Comparison of ENCODE assay signal across 10 mouse cellular contexts in genomic region chr9:21754516-21755321, GRCm38 (mm10). TPM values are rescaled to one million over a fixed set of nuclear protein-coding genes. Genes with fewer than 3 reads are reported as not detected.
DNase-seq lines count a peak whose midpoint lies in the region; ATAC-seq and TF ChIP-seq lines count a peak whose summit lies in the region.
"Had no signal": no experiment of that assay in that cellular context is flagged by ENCODE, and none has a peak within 500 bp of the region (broad histone marks: within the 10 kb centered on the region; RNA-seq: fewer than 3 reads in every experiment).

No protein-coding gene starts in this region.

- H3K4me2 ChIP-seq in lung, embryonic 15.5 days, result no peak overlapping the region
- H3K4me2 ChIP-seq in intestine, embryonic 16.5 days (ENCODE audit: low read depth, low read length), result no peak overlapping the region
- peak overlapping the region; percentile 41 for H3K4me2 ChIP-seq in myocyte (ENCODE audit: low read depth)
- H3K4me2 ChIP-seq: liver, embryonic 15.5 days; midbrain, embryonic 13.5 days had no signal

- no peak for ATAC-seq in lung, embryonic 15.5 days (ENCODE audit: borderline replicate concordance, extremely low read depth, low FRiP score, low TSS enrichment)
- ATAC-seq in intestine, embryonic 16.5 days, result no peak
- ATAC-seq: midbrain, embryonic 13.5 days had no signal

- no peaks in the 10 kb centered on the region for H3K9me3 ChIP-seq in lung, embryonic 15.5 days
- no peaks in the 10 kb centered on the region for H3K9me3 ChIP-seq in intestine, embryonic 16.5 days (ENCODE audit: control insufficient read depth, low read length)
- H3K9me3 ChIP-seq: liver, embryonic 15.5 days; midbrain, embryonic 13.5 days had no signal

- H3K4me1 ChIP-seq in lung, embryonic 15.5 days, result peaks cover 48% of the 10 kb centered on the region
- H3K4me1 ChIP-seq in intestine, embryonic 16.5 days (ENCODE audit: control insufficient read depth, insufficient read depth, low read length), result peaks cover 37% of the 10 kb centered on the region

- 50% methylated on average over 13 of the region's 13 CpGs for WGBS in lung, embryonic 15.5 days
- WGBS in intestine, embryonic 16.5 days, result 76% methylated on average over 13 of the region's 13 CpGs

- H3ac ChIP-seq in myocyte (ENCODE audit: control insufficient read depth, insufficient read length), result no peak overlapping the region

- no peak overlapping the region for H3K4me3 ChIP-seq in lung, embryonic 15.5 days
- no peak overlapping the region for H3K4me3 ChIP-seq in intestine, embryonic 16.5 days (ENCODE audit: low read length)
- no peak overlapping the region for H3K4me3 ChIP-seq in myocyte
- H3K4me3 ChIP-seq: liver, embryonic 15.5 days; midbrain, embryonic 13.5 days had no signal

- no peak overlapping the region for H3K9ac ChIP-seq in lung, embryonic 15.5 days
- peak overlapping the region; percentile 37; the same call in 1 of the 2 replicates for H3K9ac ChIP-seq in intestine, embryonic 16.5 days (ENCODE audit: low read depth, low read length)
- H3K9ac ChIP-seq: liver, embryonic 15.5 days; midbrain, embryonic 13.5 days had no signal

- peaks cover 14% of the 10 kb centered on the region for H3K79me2 ChIP-seq in myocyte (ENCODE audit: control insufficient read depth, insufficient read depth)

- H3K36me3 ChIP-seq in lung, embryonic 15.5 days, result peaks cover 24% of the 10 kb centered on the region
- peaks cover 8% of the 10 kb centered on the region for H3K36me3 ChIP-seq in intestine, embryonic 16.5 days (ENCODE audit: control insufficient read depth, insufficient read depth, low read length)
- no peaks in the 10 kb centered on the region for H3K36me3 ChIP-seq in myocyte (ENCODE audit: control insufficient read depth, insufficient read depth)

- DNase-seq in cerebellum, adult 11-12 months, result peak; percentile 60
- no peak for DNase-seq in cerebellum, postnatal 4 days (ENCODE audit: low spot score in 2 of 2)
- no peak for DNase-seq in lung, postnatal 10 days
- no peak for DNase-seq in layer of hippocampus, postnatal 10 days (ENCODE audit: low spot score in 2 of 2)
- no peak for DNase-seq in testis, postnatal 10 days (ENCODE audit: low spot score)

- no peak for TF ChIP-seq POLR2A in myocyte (IDR thresholded peaks at IDR 0.05; ENCODE audit: insufficient read length, low read depth)

- H3K27ac ChIP-seq in lung, embryonic 15.5 days, result peak overlapping the region; percentile 72
- no peak overlapping the region; the same call in 1 of the 2 replicates for H3K27ac ChIP-seq in intestine, embryonic 16.5 days (ENCODE audit: low read length)
- H3K27ac ChIP-seq: liver, embryonic 15.5 days; midbrain, embryonic 13.5 days had no signal

- H3K27me3 ChIP-seq in lung, embryonic 15.5 days, result no peaks in the 10 kb centered on the region
- no peaks in the 10 kb centered on the region for H3K27me3 ChIP-seq in intestine, embryonic 16.5 days (replicated peaks; ENCODE audit: control insufficient read depth, insufficient read depth, low read length)
- no peaks in the 10 kb centered on the region for H3K27me3 ChIP-seq in myocyte (ENCODE audit: control insufficient read depth, insufficient read depth, insufficient read length)
- H3K27me3 ChIP-seq: liver, embryonic 15.5 days; midbrain, embryonic 13.5 days had no signal

TF ChIP-seq in myocyte, 11 proteins besides CTCF, POLR2A, EP300 and RAD21:
- no peak for TF ChIP-seq SRF (IDR thresholded peaks at IDR 0.05; ENCODE audit: control insufficient read depth, insufficient read length, low read depth)
- TF ChIP-seq MYOD1 (IDR thresholded peaks at IDR 0.05; ENCODE audit: control insufficient read depth in 1 of 3, insufficient read length in 2 of 3, low read depth in 2 of 3), result peak in 2 of 3 experiments; percentile 27 to 42
TF ChIP-seq in myocyte: peak in this region for 1.

RNA-seq across cellular contexts. Expression of gene Spc24, which starts 5.4 kb away (rescaled TPM):
- 154 TPM in 2 replicates for polyA plus RNA-seq in lung, embryonic 15.5 days (2015; fragmentation: Nextera tagmentation; extraction: Ambion mirVana)
- 85.5 and 106 TPM in 2 replicates for polyA plus RNA-seq in intestine, embryonic 16.5 days (2015; fragmentation: Nextera tagmentation; extraction: Ambion mirVana)
- polyA plus RNA-seq in myocyte (2012; fragmentation: generic; extraction: Trizol), result 31.0 TPM
- total RNA-seq in layer of hippocampus, postnatal 10 days (2021), result 1 to 10 TPM; 4.6 to 6.4 TPM

RNA-seq across cellular contexts. Expression of gene Ldlr, which starts 31.4 kb away (rescaled TPM):
- polyA plus RNA-seq in lung, embryonic 15.5 days (2015; fragmentation: Nextera tagmentation; extraction: Ambion mirVana), result 38.9 and 39.5 TPM in 2 replicates
- 86.7 and 88.2 TPM in 2 replicates for polyA plus RNA-seq in intestine, embryonic 16.5 days (2015; fragmentation: Nextera tagmentation; extraction: Ambion mirVana)
- 106 TPM for polyA plus RNA-seq in myocyte (2012; fragmentation: generic; extraction: Trizol)
- 10 to 100 TPM; 17.2 to 21.3 TPM for total RNA-seq in layer of hippocampus, postnatal 10 days (2021)

RNA-seq across cellular contexts. Expression of gene Kank2, which starts 43.8 kb away (rescaled TPM):
- 27.7 and 30.0 TPM in 2 replicates for polyA plus RNA-seq in lung, embryonic 15.5 days (2015; fragmentation: Nextera tagmentation; extraction: Ambion mirVana)
- polyA plus RNA-seq in intestine, embryonic 16.5 days (2015; fragmentation: Nextera tagmentation; extraction: Ambion mirVana), result 9.7 and 9.9 TPM in 2 replicates
- polyA plus RNA-seq in myocyte (2012; fragmentation: generic; extraction: Trizol), result 49.4 TPM
- 1 to 10 TPM; 7.5 to 7.8 TPM for total RNA-seq in layer of hippocampus, postnatal 10 days (2021)
